Mouse (Mus musculus) frontal cortex, adult (tissue): ENCODE results near the gene Gm11639.

ENCODE experiments used
- ATAC-seq: cut with Nextera tagmentation; 2 replicates; pipeline ENCODE4 v1.9.2; 2017; ENCODE audit warnings: mild to moderate bottlenecking, moderate library complexity, mixed read lengths; ENCODE audit not compliant: low TSS enrichment

The Gm11639 gene

DNA sequence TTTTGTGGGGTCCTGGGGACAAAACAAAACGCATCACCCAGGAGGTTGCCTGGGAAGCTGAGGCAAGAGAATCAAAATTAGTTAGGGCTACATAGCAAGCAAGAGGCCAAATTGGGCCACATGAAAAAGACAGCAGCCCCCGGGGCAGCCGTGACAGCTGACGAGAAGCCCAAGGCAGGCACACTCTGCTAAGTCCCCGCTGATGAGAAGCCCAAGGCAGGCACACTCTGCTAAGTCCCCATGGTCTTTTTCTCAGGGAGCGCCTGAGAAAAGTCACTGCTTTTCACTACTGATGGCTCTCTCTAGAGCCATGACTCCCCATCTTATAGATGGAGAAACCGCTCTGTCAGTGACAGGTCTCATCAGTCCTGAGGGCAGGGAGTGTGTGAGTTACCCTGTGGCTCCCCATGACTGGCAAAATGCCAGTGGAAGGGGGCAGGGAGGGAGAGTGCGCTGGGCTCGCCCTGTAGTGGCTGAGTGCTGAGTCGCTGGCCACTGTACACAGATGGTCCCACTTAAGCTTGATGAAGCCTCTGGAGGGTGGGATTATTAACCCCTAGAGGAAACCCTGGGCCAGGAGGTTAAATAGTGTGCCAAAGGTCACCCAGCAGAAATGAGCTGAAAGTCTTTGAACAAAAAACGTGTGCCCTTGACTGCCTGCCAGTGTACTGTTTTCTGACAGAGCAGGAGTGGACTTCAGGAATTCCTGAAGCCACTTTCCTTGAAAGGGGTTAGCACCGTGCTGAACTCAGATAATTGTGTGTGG lies 467.7 kb downstream of the Gm11639 start:
- no peak for ATAC-seq

- ATAC-seq, result no peak
Measured at GRCm38 (mm10) chr11:105155915-105156314, 470.4 kb downstream of the Gm11639 start.

DNA sequence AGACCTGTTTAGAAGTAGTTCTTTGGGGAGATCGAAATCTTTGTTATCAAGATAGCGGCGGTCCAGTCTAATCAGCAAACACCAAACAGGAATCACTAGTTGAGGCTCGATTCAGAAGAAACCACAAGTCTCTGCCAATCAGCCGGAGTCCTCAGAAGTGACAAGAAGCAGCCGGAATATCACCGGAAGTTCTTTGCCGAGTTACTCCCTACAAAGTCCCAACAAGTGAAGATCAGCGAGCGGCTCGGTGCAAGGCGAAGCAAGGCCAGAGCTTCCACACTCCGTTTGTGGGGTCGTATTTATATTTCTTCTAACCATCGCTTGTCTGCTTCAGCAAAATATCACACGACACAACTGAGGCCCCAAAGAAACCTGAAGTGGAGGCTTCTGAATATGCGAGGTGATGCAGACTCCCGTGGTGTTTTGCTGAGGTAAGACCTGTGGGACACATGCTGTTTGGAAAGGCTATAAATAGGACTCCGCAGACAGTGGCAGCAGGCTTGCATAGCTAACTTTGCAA lies 471.3 kb downstream of the Gm11639 start:
- ATAC-seq, result no peak

DNA sequence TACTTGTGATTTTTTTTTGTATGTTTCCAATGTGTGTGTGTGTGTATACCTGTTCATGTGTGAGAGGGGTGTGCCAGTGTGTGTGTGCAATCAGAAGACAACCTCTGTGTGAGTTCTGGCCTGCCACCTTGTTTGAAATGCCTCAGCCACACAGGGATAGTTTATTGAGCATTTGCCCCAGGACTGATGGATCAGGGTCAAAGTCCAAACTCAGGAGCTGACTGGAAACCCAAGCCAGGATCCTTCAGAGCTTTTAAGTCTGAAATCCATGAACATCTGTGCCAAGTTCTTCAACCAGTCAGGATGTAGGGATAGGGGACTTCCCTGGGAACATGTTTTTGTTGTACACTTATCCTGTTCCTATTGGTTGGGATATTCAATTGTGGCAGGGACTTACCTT lies 472.5 kb downstream of the Gm11639 start:
- ATAC-seq, result no peak

DNA sequence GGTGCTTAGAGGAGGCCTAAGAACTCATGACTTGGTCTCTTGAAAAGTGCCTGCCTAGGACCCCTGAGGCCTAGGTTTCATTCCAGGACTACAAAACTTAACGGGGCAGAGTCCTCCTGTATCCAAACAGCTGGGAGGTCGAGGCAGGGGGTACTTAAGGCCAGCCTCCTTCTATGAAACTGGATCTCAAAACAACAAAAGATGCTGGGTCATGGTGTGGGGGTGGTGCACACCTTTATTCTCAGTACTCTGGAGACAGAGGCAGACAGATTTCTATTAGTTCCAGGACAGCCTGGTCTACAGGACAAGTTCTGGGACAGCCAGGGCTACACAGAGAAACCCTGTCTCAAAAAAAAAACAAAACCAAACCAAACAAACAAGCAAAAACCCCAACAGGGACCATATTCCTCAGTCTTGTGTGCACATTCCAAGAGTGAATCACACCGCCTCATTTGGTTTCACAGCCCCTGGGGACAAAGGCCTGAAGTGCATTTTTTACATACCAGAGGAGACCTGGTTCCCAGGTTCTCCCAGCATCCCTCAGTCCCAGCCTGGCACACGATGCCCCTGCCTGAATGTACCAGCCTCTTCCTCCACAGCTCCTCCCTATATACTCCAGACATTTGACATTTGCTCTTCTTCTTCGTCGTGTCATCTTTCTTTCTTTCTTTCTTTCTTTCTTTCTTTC lies 474.3 kb downstream of the Gm11639 start:
- no peak for ATAC-seq

DNA sequence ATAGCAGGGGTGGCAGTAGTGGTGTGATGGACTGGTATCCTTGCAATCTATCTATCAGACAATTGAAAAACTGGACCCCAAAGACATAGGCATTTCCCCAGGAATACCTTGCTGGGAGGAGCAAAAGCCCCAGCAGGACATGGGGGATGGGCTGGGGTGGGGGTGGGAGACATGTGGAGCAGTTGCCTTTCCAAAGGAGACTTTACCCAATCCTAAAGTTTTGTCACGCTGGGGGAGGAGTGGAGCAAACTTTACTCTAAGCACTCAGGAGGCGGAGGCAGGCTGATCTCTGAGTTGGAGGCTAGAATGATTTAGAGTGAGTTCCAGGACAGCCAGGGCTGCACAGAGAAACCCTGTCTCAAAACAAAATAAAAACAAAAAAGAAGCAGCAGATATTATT lies 475.9 kb downstream of the Gm11639 start:
- ATAC-seq, result no peak

DNA sequence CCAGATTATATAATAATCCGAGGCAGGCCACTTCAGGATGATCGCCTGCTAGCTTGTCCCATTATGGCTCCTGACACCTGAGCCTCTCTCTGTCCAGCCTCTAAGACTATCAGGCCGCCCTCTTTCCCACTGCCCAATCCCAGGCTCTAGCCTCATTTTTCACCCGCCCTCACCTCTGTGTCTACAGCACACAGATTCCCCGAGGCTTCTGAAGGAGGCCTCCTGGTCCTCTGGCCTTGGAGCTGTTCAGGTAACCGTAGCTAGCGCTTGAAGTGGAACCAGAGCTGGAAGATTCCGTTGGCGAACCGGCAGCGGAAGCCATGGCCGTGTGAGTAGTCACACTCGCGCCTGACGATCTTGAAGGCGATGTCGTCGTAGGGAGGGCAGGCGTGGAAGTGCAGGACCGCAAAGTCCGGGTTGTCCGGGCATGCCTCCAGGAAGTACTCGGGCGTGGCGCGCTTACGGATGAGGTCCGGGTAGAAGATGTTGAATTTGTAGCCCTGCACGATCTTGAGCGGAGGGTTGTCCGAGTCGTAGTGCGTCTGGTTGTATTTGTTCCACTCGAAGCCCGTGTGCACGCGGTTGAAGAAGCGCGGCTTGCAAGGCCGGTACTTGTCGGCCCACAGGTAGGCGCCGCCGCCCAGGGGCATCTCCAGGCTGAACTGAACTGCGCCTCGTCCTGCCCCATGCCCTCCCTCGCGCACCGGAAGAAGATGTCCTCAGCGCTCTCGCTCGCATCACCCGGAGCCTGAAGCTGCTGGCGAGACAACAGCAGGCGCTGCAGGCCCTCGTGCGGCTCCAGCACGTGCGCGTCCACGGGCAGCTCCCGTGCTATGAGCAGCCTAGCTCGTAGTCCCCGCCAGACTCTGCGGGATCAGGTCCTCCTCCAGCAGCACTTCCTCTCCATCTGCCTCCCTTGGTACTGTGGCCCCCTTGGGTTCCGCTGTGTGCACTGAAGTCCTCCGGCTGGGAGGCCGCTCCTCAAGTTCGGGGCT lies 479.3 kb downstream of the Gm11639 start:
- no peak for ATAC-seq

- no peak for ATAC-seq
Measured at GRCm38 (mm10) chr11:105166780-105167179, 481.3 kb downstream of the Gm11639 start.
